Mouse (Mus musculus) hindbrain, embryonic 16.5 days (tissue): ENCODE measurements around the gene Ccdc126. TPM values are rescaled to one million over a fixed set of nuclear protein-coding genes. Genes with fewer than 3 reads are reported as not detected.

Experiments
- ATAC-seq: fragments of 200-750 bp; cut with Nextera tagmentation; 2 replicates; pipeline ENCODE4 v1.8.0; 2017; ENCODE audit warnings: moderate TSS enrichment, moderate library complexity
- H3K27ac ChIP-seq: fragments of 300-500 bp; sonication (generic); 2 replicates; pipeline ENCODE4 v1.5.1; 2014; ENCODE audit warnings: low read depth, mild to moderate bottlenecking, control low read depth, low read length, moderate library complexity
- H3K27me3 ChIP-seq: fragments of 300-500 bp; sonication (generic); replicated peaks from 2 replicates; pipeline ENCODE4 v1.6.1; 2014; ENCODE audit warnings: low read length; ENCODE audit not compliant: control insufficient read depth, insufficient read depth
- H3K36me3 ChIP-seq: fragments of 300-500 bp; sonication (generic); 2 replicates; pipeline ENCODE4 v1.6.1; 2014; ENCODE audit warnings: mild to moderate bottlenecking, low read length, moderate library complexity, mixed read lengths; ENCODE audit not compliant: control insufficient read depth, insufficient read depth
- H3K4me1 ChIP-seq: fragments of 300-500 bp; sonication (generic); 2 replicates; pipeline ENCODE4 v1.6.1; 2014; ENCODE audit warnings: low read depth, low read length; ENCODE audit not compliant: control insufficient read depth, insufficient read depth
- H3K4me2 ChIP-seq: fragments of 300-500 bp; sonication (generic); 2 replicates; pipeline ENCODE4 v1.6.1; 2014; ENCODE audit warnings: mild to moderate bottlenecking, low read length, control low read depth, moderate library complexity
- H3K4me3 ChIP-seq: fragments of 300-500 bp; sonication (generic); 2 replicates; pipeline ENCODE4 v1.5.1; 2014; ENCODE audit warnings: mild to moderate bottlenecking, low read length, control low read depth, moderate library complexity
- H3K9ac ChIP-seq: fragments of 300-500 bp; sonication (generic); 2 replicates; pipeline ENCODE4 v1.6.1; 2014; ENCODE audit warnings: low read depth, mild to moderate bottlenecking, control low read depth, low read length, moderate library complexity
- H3K9me3 ChIP-seq: fragments of 300-500 bp; sonication (generic); 2 replicates; pipeline ENCODE4 v1.6.1; 2014; ENCODE audit warnings: mild to moderate bottlenecking, low read length, moderate library complexity; ENCODE audit not compliant: control insufficient read depth
- WGBS: fragments of 180-500 bp; shearing (Covaris S2); extraction: QIAGEN DNeasy Blood & Tissue Kit; methylation state at CpG from one replicate; pipeline ENCODE4 v1.1.7; 2014; 5-methylcytosine and 5-hydroxymethylcytosine counted together
- polyA plus RNA-seq: library from polyadenylated mRNA; unstranded; fragments of >200 nt; fragmentation: Nextera tagmentation; extraction: Ambion mirVana; gene quantifications from 2 replicates; pipeline ENCODE4 v1.2.1, GENCODE M21; 2015

Ccdc126 gene
- polyA plus RNA-seq, 1 experiment from 2014 or later = 10.7 TPM

- 78% methylated on average over 5 of the region's 5 CpGs for WGBS
- Histone ChIP-seq H3K4me1 (no peaks in the 10 kb centered on the region), H3K4me2 (no peak overlapping the region), H3K27ac (no peak overlapping the region), H3K9ac (no peak overlapping the region), H3K4me3 (no peak overlapping the region), H3K36me3 (peaks cover 3% of the 10 kb centered on the region; the same call in 1 of the 2 replicates), H3K9me3 (no peaks in the 10 kb centered on the region), H3K27me3 (no peaks in the 10 kb centered on the region)
- ATAC-seq = no peak
Observed at GRCm38 (mm10) chr6:49331369-49332059, 12.4 kb downstream of the Ccdc126 start.

- no peak overlapping the region for H3K27ac ChIP-seq
- no peak overlapping the region for H3K9ac ChIP-seq
- 77% methylated on average over 13 of the region's 13 CpGs for WGBS
- no peak for ATAC-seq
- H3K4me3 ChIP-seq = no peak overlapping the region
- no peaks in the 10 kb centered on the region for H3K9me3 ChIP-seq
- H3K4me1 ChIP-seq = no peaks in the 10 kb centered on the region
- peaks cover 3% of the 10 kb centered on the region; the same call in 1 of the 2 replicates for H3K36me3 ChIP-seq
- no peaks in the 10 kb centered on the region for H3K27me3 ChIP-seq
- no peak overlapping the region for H3K4me2 ChIP-seq
Observed at GRCm38 (mm10) chr6:49332060-49332370, 12.9 kb downstream of the Ccdc126 start.

DNA sequence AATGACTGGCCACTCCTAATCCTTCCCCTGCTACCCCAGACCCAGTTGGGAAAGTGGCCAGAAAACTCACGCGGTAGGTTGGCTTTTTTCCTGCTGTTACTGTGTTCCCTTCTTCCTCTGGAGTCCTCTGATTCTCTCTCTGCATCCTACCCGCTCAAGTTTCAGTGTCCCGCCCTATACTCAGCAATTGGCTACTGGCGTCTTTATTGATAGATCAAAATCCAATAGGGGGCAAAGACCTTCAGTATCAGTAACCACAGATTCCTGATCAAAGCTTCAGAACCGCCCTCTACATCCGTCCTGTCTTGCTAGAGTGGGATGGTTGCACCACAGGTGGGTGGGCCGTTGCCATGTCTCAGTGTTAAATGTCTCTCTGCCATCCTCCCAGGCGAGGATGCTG lies 19.5 kb downstream of the Ccdc126 start:
- H3K4me3 ChIP-seq = no peak overlapping the region
- H3K36me3 ChIP-seq = peaks cover 3% of the 10 kb centered on the region; the same call in 1 of the 2 replicates
- no peak overlapping the region for H3K4me2 ChIP-seq
- no peak overlapping the region for H3K9ac ChIP-seq
- H3K4me1 ChIP-seq = peaks cover 3% of the 10 kb centered on the region; the same call in 1 of the 2 replicates
- no peaks in the 10 kb centered on the region for H3K9me3 ChIP-seq
- H3K27ac ChIP-seq = no peak overlapping the region
- no peaks in the 10 kb centered on the region for H3K27me3 ChIP-seq
- 19% methylated on average over 9 of the region's 9 CpGs for WGBS
- no peak for ATAC-seq

- Histone ChIP-seq H3K9me3 (no peaks in the 10 kb centered on the region), H3K9ac (no peak overlapping the region), H3K4me1 (peaks cover 3% of the 10 kb centered on the region; the same call in 1 of the 2 replicates), H3K27ac (no peak overlapping the region), H3K4me2 (no peak overlapping the region), H3K4me3 (no peak overlapping the region), H3K36me3 (peaks cover 3% of the 10 kb centered on the region; the same call in 1 of the 2 replicates), H3K27me3 (no peaks in the 10 kb centered on the region)
- WGBS = 32% methylated on average over 6 of the region's 6 CpGs
- ATAC-seq = no peak
Observed at GRCm38 (mm10) chr6:49339145-49339544, 20.1 kb downstream of the Ccdc126 start.

- no peak for ATAC-seq
- no peaks in the 10 kb centered on the region for H3K9me3 ChIP-seq
- H3K4me3 ChIP-seq = no peak overlapping the region
- WGBS = 86% methylated on average over 14 of the region's 14 CpGs
- no peaks in the 10 kb centered on the region for H3K4me1 ChIP-seq
- no peaks in the 10 kb centered on the region for H3K36me3 ChIP-seq
- H3K27me3 ChIP-seq = no peaks in the 10 kb centered on the region
- H3K4me2 ChIP-seq = no peak overlapping the region
- no peak overlapping the region for H3K27ac ChIP-seq
- H3K9ac ChIP-seq = no peak overlapping the region
Observed at GRCm38 (mm10) chr6:49343737-49344469, 24.8 kb downstream of the Ccdc126 start.

DNA sequence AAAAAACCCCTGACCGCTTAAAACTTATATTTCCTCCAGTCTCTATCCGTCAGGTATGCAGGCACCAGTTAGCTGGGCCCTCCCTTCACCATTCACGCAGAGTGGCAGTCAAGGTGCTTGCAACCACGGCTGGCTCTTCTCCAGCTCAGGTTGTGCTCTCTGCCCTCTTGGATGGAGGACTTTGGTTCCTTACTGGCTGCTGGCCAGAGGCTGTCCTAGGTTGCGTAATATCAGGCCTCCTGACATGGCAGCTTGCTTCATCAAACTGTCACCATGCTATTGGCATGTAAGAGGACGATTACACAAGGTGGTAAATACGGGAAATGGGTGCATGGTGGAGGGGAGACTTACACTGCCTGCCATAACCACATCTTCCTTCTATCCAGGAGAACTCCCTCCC lies 30.8 kb downstream of the Ccdc126 start:
- H3K27me3 ChIP-seq = no peaks in the 10 kb centered on the region
- ATAC-seq = no peak
- no peak overlapping the region for H3K27ac ChIP-seq
- no peak overlapping the region for H3K9ac ChIP-seq
- no peak overlapping the region for H3K4me3 ChIP-seq
- no peaks in the 10 kb centered on the region for H3K36me3 ChIP-seq
- no peaks in the 10 kb centered on the region for H3K4me1 ChIP-seq
- H3K4me2 ChIP-seq = no peak overlapping the region
- no peaks in the 10 kb centered on the region for H3K9me3 ChIP-seq
- WGBS = 93% methylated on average over 7 of the region's 7 CpGs

GRCm38 (mm10) chr6:49354613-49355012 lies 35.5 kb downstream of the Ccdc126 start:
- ATAC-seq = no peak
- Histone ChIP-seq H3K9me3 (no peaks in the 10 kb centered on the region), H3K4me1 (no peaks in the 10 kb centered on the region), H3K9ac (no peak overlapping the region), H3K27me3 (no peaks in the 10 kb centered on the region), H3K4me3 (no peak overlapping the region), H3K36me3 (no peaks in the 10 kb centered on the region), H3K4me2 (no peak overlapping the region), H3K27ac (no peak overlapping the region)
- 94% methylated on average over 3 of the region's 3 CpGs for WGBS

DNA sequence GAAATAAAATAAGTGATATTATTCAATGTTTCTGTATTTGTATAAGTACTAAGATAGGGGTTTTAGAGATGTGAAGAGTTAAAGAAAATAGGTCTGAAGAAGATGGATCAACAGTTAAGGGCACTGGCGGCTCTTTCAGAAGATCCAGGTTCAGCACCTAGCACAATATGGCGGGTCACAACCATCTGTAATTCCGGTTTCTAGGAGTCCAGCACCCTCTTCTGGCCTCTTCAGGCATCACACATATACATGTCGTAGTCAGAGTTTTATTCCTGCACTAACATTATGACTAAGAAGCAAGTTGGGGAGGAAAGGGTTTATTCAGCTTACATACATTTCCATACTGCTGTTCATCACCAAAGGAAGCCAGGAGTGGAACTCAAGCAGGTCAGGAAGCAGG lies 36.1 kb downstream of the Ccdc126 start:
- 69% methylated on average over 4 of the region's 4 CpGs for WGBS
- no peak for ATAC-seq

DNA sequence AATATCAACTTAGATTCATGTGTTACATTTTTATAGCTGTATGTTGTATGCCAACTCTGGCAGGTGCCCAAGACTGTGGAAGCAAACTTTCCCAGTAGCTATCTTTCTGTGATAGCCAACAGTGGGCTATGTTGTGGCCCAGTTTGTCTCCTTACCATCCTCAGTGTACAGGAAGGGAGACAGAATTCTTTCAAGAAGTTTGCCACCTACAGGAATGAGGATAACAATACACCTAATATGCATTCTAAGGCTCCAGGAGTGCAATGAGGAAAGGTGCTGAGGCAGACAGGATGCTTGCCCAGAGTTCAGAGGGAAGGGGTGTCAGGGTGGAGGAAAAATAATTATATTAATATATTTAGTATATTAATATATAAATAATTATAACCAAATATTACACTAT lies 41.3 kb downstream of the Ccdc126 start:
- Histone ChIP-seq H3K4me2 (no peak overlapping the region), H3K9me3 (no peaks in the 10 kb centered on the region), H3K4me1 (no peaks in the 10 kb centered on the region), H3K9ac (no peak overlapping the region), H3K4me3 (no peak overlapping the region), H3K27ac (no peak overlapping the region), H3K36me3 (no peaks in the 10 kb centered on the region), H3K27me3 (no peaks in the 10 kb centered on the region)
- ATAC-seq = no peak

More for the DNA sequence above, 36.1 kb downstream of the Ccdc126 start:
- Histone ChIP-seq H3K9ac (no peak overlapping the region), H3K27ac (no peak overlapping the region), H3K36me3 (no peaks in the 10 kb centered on the region), H3K27me3 (no peaks in the 10 kb centered on the region), H3K9me3 (no peaks in the 10 kb centered on the region), H3K4me2 (no peak overlapping the region), H3K4me1 (no peaks in the 10 kb centered on the region), H3K4me3 (no peak overlapping the region)
